Mouse (Mus musculus) adrenal gland, postnatal 25 days (tissue): Measurements from ENCODE around the gene Ptgfrn. TPM values are rescaled to one million over a fixed set of nuclear protein-coding genes. Genes with fewer than 3 reads are reported as not detected.

ENCODE experiments used
- DNase-seq: peaks from one replicate; pipeline ENCODE4 v3.0.0; 2021; ENCODE audit warnings: mixed read lengths
- total RNA-seq: library from RNA; stranded (reverse); gene quantifications from 2 replicates; pipeline ENCODE4 v1.2.3, GENCODE M21; 2021

Gene Ptgfrn
- total RNA-seq, 1 experiment from 2014 or later, result 45.2 TPM

DNA sequence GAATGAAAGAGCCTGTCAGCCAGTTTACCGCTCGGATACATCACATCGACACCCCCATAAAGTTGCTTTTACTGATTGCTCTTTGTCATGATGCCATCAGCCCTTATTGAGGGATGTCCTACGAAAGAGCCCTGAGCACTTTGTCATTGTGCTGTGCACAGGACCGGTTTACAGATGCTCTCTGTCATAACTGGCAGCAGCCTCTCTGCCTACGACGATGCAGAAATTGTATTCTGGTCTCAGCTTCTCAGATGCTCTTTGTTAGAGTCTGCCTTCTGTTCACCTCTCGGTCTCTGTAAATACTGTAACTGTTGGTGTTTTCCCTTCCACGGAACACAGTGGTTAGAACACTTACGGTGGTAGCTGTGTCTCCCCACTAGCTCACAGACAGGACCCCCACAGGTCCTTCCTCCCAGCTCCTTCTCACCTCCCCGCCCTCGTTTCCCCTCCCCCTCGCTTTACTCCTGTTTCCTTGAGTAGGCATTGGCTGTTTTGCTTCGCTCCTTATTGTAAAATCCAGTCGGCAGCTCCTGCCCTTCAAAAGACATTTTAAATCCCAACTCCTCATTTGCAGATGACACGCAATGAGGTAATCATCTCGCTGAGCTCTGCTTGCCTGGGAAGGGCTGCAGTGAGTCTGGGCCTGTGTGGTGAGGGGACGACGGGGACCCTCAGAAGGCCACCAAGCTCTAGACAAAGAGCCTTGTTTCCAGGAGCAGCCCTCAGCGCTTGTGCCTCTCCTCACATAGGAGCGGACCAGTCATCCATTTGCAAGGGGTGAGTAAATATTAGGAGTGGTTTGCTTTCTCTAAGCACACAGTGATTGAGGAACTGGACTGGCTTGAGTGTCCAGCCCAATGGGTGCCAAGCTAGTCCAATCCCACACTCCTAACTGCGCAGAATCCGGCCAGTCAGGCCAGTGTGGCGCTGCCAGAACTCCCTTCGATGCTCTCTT is 6.6 kb upstream of the Ptgfrn start:
- no peak for DNase-seq

DNA sequence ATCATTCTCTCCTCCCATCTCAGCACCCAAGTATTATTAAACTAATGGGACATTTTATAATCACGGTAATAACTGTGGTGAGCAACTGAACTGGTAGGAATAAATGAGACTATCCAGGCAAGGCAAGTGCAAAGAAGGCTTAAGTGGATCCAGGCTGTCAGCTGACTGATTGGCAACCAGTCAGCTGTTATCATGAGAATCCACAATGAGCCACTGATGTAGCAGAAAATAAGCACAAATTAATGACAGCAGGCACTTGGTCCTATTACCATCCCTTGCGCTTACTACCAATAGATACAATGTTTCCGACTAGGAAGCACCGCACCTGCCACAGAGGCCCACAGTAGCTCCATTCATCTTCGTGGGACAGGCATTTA is 2.4 kb upstream of the Ptgfrn start:
- DNase-seq, result no peak

DNA sequence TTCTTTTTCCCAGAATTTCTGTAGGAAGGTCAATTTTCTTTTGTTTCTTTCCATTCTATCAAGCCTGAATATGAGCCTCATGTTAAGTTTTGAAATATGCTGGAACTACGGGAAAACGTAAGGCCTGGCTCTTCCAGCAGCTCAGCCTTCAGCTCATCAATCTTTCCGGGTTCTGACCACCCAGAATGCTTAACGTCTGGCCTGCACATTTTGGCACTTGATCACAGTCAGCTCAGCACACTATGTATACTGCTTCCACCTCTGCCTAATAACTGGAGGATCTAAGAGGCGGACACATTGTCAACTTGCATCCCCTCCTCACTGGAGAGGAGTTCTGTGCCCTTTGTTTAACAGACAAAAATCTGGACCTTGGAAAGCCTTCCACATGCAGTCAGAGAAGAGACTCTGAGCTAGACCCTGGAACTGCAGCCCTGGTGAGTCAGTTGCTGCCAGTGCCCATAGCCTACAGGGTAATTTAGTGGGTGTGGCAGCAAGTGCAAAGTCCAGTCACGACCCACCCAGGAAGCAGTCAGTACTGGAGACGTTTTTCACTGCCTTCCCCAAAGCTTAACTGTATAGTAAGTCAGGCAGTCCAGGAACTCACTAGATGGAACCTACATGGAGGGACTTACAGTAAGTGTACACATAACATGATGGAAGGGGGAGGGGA is 1.9 kb upstream of the Ptgfrn start:
- DNase-seq, result no peak

DNA sequence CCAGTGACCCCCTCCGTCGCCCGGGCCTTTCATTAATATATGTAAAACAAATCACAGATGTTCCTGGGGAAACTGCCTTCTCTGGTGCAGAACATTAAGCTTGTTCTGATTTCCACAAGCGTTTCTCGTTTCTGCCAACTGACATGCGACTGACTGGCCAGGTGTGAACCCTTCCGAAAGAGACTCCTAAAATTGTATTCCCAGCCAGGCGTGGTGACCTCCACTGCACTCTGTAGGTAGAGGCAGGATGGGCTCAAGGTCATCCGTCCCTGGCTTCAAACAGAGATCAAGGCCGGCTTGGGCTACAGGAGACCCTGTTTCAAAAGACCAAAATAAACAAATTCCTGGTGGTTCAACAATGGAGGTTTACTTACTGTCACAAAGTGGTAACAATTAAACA is 1.2 kb upstream of the Ptgfrn start:
- no peak for DNase-seq

DNA sequence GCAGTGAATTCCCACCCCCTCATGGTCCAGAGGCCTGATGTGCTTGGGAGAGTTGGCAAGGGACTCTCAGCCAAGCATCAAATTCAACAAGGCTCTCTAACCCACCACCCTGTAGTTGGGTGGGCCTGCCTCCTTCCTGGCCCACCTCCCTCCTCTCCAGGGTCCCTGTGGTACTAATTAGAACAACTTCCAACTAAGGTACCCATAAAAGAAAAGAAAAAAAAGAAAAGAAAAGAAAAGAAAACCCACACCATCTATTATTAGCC is 693 bp upstream of the Ptgfrn start:
- no peak for DNase-seq

DNA sequence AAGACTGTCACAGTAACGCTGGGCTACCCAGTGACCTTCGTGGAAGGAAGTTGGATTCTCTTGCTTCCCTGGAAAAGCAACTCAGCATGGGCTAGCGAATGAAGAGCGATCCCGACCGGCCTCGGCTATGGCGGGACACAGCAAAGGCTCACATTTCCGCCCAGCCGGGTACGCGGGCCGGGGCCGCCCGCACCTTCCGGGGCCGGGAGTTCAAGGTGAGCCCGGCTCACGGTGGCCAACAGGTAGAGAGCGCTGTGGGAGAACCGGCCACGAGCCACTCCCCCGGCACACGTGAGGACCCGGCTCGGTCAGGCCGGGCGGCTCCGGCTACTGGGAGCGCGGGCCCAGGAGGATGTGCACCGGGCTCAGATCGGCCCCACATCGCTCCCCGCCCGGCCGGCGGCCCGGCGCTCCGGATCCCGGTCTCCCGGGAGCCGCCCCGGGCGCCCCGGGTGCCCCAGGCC is 488 bp downstream of the Ptgfrn start:
- DNase-seq, result peak; percentile 42

DNA sequence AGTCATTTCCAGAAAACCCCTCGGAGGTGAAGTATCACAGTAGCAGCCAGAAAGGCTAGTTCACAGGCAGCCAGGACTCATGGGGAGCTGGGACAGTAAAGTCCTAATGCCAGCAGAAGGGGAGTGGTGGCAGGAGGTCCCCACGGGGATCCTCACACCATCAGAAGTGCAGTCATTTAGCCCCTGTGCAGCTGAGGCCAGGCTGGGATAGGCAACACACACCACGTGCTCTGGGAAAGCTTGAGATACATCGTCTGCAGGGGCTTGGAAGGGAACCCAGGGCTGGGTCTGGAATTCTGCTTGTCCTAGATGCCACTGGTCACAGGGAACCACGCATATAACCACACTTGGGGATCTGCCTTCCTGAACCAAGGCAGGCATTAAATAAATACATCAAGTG is 1.2 kb downstream of the Ptgfrn start:
- no peak for DNase-seq

DNA sequence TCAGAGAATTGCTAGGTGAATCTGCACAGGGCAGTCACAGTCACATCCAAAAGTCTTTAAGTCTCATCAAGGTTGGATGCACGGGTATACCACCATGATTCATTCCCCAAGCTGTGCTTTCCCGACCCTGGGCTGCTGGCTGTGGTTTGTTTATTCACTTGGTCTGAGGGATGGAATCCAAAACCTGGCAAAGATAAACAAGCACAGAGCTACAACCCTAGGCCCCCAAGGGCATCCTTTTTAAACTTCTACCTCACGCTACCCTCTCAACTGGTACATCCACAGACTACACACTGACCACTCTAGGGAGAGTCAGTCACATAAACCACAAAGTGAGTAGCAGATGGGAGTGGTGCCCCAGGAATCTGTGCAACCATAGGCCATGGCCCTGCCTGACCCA is 1.8 kb downstream of the Ptgfrn start:
- DNase-seq, result no peak

DNA sequence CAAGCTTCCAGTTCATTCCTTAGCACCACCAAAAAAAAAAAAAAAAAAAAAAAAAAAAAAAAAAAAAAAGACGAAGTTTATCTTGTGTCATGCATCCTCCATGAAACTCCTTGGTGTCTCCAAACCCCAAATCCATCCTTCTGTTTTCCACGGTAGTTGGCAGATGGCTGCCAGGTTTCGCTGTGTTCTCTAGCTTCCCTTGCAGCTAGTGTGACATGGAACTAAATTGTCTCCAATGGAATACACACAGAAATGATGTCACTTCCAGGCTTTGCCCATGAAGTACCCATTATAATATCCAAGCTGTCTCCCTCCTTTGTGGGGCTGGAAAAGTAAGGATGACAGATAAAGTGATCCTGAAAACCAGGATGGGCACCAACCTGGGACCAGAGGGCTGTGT is 3.8 kb downstream of the Ptgfrn start:
- DNase-seq, result no peak

DNA sequence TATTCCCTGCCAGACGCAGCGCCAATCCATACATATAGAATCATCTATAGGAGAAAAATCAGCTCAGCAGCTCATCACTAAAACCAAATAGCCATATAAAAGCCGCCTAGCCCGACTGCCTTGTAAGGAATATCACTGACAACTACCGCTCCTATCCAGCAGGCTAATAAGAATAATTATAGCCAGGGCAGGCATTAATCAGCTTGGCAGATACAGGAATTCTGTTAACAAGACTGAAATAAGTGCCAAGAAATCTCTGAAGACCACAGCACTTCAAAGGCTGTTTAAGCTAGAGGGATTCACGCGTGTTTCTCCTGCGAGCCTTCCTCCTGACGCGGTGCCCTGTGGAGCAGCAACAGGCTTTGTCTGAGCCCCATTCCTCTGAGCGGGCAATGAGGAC is 4.6 kb downstream of the Ptgfrn start:
- DNase-seq, result no peak

DNA sequence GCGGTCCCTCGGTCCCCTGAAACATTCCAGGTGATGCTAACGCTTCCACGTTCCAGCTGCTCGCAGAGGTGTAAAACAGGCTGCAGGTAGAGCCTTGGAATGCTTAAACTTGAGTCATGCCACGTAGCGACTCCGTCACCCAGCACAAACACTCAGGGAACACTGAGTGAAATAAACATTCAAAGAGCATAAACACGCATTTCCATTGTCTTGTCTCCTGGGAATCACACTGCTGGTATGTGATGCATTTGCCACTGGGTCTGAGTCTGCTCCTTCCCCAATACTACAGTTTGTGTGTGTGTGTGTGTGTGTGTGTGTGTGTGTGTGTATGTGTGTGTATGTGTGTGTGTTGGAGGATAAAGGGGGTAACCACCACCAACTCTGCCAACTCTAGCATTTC is 5.2 kb downstream of the Ptgfrn start:
- DNase-seq, result no peak

DNA sequence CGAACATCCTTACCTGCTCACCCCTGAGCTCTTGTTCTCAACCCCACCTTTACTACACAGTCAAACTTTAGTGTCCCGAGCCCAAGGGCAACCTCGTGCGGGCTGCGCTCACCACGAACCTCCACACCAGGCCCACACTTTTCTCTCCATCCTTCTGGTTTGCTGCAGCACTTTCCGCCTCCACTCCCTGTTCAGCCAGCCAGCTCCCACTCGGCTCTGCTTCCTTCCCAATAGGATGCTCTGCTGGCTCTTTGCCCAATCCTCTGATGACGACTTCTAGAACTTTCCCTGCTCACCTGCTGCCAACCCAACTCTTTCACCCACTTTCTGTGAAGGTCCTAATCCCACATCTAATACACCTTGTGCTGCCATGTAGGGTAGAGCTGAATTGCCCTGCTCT is 6.3 kb downstream of the Ptgfrn start:
- no peak for DNase-seq

DNA sequence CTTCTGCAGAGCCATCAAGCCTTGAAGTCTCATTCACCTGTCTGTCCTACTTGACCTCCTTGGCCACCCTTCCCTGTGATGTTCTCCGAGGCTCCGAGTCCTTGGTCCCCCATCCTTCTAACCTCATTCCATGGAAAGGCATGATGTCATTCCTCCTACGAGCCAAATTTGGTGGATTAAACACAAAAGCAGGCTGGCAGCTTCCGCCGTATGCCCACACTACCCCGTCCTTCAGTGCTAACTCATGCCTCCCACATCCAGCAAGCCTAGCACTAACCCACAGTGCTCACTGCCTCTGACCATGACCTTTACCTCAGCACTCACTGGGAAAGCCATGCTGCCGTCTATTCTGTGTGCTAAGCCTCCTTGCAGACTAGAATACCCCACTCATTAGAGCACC is 8.0 kb downstream of the Ptgfrn start:
- DNase-seq, result no peak

DNA sequence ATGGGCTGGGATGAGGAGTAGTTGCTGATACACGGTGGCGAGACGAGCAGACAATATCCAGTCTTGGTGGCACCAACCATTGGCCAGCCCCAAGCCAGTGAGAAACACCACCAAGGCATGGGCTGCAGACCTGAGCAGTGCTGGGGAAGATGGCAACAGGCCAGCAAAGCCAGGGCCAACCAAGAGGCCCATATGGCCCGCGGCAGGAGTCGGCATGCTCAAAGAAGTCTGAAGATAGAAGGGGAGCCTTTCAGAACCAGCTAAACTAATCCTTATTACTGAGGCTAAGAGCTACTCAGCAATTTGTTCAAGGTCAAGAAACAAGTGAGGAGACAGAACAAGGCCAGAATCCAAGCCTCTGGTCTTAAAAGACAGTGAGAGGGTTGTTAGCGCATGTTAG is 8.9 kb downstream of the Ptgfrn start:
- no peak for DNase-seq

DNA sequence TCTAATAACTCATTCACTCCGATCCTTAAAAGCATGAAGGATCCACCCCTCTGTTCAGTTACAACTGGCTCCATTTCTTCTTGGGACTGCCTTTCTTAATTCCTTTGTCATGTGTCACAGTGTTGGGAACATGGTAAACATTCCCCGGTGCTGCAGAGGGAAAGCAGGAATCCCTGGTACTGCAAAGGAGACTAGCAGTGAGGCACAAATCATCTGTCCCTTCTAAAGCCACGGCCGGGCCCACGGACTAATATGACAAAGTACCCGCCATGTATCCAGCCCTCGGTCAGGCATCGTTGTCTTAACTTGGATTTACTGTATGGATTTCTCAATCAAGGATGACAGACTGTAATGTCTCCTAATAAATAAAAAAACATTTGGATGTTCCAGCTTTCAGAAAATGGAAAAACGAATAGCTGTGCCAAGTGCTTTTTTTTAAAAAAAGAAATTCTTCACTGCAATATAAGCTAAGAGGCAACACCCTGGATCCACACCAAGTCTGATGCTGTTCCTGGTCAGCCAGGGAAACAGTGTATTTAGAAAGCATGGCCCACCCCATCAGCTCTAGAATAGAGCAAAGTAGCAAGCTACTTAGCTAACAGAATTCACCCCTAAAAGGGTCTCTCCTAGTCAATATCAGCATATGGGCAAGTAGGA is 10.2 kb downstream of the Ptgfrn start:
- DNase-seq, result no peak

DNA sequence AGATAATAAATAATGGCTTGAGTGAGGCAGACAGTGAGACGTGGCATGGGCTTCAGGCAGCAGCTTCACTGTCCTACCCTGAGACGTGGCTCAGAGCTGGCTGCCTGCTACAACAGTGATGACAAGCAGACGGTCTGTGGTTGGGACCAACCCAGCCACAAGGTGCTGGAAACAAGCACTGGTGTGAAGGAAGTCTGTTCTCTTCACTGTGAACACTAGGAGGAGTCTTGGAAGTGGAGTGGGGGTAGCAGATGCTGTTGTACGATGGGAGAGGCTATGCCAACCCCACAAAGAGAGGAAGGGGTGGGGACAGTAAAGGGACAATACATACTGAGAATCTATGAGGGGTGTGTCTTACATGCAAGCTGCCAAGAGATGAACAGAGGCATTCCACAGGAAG is 12.0 kb downstream of the Ptgfrn start:
- DNase-seq, result no peak

DNA sequence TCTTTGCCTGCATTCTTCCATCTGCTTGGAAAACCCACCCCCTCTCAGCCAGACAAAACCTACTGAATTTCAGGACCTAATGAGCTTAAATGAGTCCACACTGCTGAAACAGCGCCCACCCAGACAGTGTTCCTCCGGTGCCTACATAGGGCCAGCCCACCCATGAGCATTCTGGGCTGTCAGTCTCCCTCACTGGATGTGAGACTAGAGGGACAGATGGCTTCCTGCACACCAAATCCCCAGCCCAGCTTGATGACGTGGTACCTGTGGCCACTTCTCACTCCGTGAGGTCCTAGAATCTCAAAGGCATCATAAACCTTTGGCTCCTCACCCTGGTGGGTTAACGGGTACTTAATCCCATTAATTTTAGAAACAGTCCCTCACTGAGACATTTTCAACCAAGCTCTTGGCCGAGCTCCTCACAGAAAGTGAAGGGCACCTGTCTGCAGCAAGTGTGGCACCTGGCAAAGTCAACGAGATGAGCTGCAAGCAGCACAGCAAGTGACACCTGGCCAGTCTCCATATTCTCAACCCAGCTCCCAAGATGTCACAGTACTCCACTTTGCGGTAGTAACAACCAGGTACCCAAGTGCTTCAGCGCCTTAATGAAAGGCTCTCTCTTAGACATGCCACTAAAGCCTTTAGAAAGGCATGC is 12.8 kb downstream of the Ptgfrn start:
- no peak for DNase-seq

DNA sequence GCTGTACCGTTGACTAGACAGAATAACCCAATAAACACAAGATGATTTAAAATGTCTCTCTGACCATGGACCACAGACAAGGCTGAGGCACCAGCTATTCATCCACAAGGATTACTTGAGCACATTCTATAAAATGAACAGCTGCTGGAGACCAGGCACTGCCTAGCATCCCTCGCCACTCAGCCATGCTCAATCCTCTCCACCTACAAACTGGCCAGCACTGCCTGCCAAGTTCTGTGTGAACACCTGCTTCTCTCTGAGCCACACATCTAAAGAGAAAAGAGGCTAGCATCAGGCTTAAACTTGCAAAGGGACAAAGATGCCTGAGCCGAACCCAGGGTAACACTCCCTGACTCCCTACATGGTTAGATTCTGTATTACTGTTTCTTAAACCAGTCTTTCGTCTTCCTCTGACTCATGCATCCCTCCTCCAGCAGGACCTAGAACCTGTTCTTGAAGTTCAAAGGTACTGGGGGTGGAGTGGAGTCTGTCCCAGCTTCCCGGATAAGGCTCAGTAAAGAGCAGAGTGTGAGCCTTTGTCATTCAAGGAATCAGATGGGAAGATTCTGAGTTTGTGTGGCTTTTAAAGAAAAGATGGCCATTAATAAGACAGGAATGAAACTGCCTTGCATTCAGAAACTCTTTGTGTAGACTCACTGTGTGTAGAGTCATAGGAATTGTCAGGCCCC is 14.2 kb downstream of the Ptgfrn start:
- no peak for DNase-seq

DNA sequence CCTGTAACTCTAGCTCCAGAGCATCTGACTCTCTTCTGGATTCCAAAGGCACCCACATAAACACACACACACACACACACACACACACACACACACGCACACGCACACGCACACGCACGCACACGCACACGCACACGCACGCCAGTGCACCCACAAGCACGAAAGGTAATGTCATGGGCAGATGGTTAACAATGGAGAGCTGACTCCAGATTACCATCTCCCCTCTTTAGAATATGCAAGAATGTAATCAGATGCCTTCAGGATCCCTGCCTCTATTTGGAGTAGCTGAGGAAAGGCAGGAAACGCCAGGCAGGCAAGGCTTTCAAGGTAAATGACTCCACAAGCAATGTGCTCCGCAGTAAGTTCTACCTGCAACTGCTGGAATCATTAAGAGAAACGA is 17.9 kb downstream of the Ptgfrn start:
- DNase-seq, result no peak

DNA sequence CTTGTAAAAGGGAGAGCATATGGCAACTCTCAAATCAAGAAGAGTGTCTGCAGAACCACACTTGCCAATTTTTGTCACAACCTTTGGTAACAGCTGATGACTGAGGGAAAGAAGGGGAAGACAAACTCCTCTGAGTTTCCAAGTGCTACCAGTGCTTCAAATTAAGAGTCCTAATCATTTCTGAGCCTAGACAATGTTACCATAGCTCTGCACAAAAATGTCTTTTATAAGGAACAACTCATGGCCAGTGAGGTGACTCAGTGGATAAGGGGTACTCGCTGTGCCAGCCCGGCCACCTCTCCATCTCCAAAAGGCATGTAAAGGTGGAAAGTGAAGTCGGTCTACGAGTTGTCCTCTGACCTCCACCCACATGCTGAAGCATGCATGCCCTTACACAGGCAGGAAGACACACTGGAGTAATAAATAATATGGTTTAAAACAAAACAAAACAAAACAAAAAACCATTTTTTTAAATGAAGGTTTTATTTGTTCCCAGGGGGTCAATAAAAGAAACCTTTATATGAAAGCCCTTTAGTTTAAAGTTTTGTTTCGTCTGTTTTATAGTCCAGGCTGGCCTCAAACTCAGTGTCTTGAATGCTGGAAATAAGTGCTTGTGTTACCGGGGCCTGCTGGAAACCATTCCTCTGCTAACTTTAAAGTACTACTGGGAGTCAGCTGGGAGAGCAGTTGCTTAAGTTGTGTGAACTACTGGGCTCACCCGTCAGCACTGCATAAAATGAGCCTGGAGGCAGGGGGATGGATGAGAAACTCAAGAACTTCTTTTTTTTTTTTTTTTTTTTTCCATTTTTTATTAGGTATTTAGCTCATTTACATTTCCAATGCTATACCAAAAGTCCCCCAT is 23.3 kb downstream of the Ptgfrn start:
- no peak for DNase-seq

DNA sequence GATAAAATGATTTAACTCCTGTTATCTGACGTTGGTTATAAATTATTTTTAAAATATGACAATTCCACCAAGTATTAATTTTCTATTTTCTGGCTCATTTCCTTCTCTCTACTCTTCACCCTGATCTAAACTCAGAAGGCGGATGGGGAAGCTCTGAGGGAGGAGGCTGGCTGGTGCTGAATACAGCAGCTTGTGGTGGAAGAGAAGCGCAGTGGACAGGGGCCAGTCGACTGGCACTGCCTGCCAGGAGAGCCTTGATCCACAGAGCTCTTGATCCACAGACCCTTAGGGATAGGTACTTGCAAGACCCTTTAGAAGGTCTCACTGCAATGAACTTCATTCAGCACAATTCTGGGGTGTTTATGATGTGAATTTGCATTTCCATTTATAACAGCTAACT is 29.2 kb downstream of the Ptgfrn start:
- DNase-seq, result no peak
